In genomic region chr8:126688014-126688413, GRCm38 (mm10) we compare ENCODE assay signal across 12 mouse cellular contexts.
"Had no signal": no experiment of that assay in that cellular context is flagged by ENCODE, and none has a peak within 500 bp of the region (broad histone marks: within the 10 kb centered on the region; RNA-seq: fewer than 3 reads in every experiment).

No protein-coding gene starts in this region.

- DNase-seq: layer of hippocampus, postnatal 36 days; liver, embryonic 13.5 days; lung, adult 18-20 months; midbrain, embryonic 14.5 days; right cerebral cortex, adult 18-20 months; right cerebral cortex, postnatal 25 days had no signal

- H3K27ac ChIP-seq: liver, embryonic 13.5 days; midbrain, embryonic 10.5 days; neural tube, embryonic 15.5 days; stomach, postnatal 0 days had no signal

- H3K4me3 ChIP-seq: limb, embryonic 15.5 days; liver, embryonic 13.5 days; midbrain, embryonic 10.5 days; myocyte; neural tube, embryonic 15.5 days had no signal

- H3K36me3 ChIP-seq: limb, embryonic 15.5 days; liver, embryonic 13.5 days; midbrain, embryonic 10.5 days; neural tube, embryonic 15.5 days had no signal

- ATAC-seq: intestine, embryonic 16.5 days had no signal

- H3K4me2 ChIP-seq: limb, embryonic 15.5 days; liver, embryonic 13.5 days; neural tube, embryonic 15.5 days had no signal

- H3K9ac ChIP-seq: limb, embryonic 15.5 days; liver, embryonic 13.5 days; neural tube, embryonic 15.5 days had no signal

- H3K9me3 ChIP-seq: limb, embryonic 15.5 days; liver, embryonic 13.5 days; midbrain, embryonic 10.5 days; neural tube, embryonic 15.5 days had no signal

- H3K27me3 ChIP-seq: limb, embryonic 15.5 days; liver, embryonic 13.5 days; neural tube, embryonic 15.5 days had no signal

- H3K4me1 ChIP-seq: liver, embryonic 13.5 days; midbrain, embryonic 10.5 days had no signal
